Mouse (Mus musculus) heart, embryonic 14.5 days (tissue): ENCODE measurements around the gene Agap1. TPM values are rescaled to one million over a fixed set of nuclear protein-coding genes. Genes with fewer than 3 reads are reported as not detected.

Experiments used
- ATAC-seq: fragments of 200-750 bp; cut with Nextera tagmentation; 2 replicates; pipeline ENCODE4 v1.8.0; 2017; ENCODE audit warnings: low read depth, moderate TSS enrichment; ENCODE audit not compliant: insufficient number of reproducible peaks, insufficient read depth, low FRiP score
- H3K27ac ChIP-seq, 2 experiments: fragments of 200-500 bp in 1 of 2; fragments of 300-500 bp in 1 of 2; sonication (generic) in 1 of 2; replicated peaks in 1 of 2; 2 replicates each; pipeline ENCODE4 v1.5.1; 2012 to 2014; ENCODE audit warnings: low read depth in 2 of 2, low read length in 2 of 2, control low read depth in 1 of 2, mild to moderate bottlenecking in 1 of 2, mixed read lengths in 1 of 2; ENCODE audit not compliant: control insufficient read depth in 1 of 2, insufficient read depth in 1 of 2
- H3K27me3 ChIP-seq: fragments of 300-500 bp; sonication (generic); 2 replicates; pipeline ENCODE4 v1.6.1; 2014; ENCODE audit warnings: mild to moderate bottlenecking, low read length, control low read depth; ENCODE audit not compliant: control insufficient read depth, insufficient read depth
- H3K36me3 ChIP-seq: fragments of 300-500 bp; sonication (generic); 2 replicates; pipeline ENCODE4 v1.6.1; 2014; ENCODE audit warnings: mild to moderate bottlenecking, control low read depth, low read length, mixed read lengths; ENCODE audit not compliant: control insufficient read depth, insufficient read depth
- H3K4me1 ChIP-seq, 2 experiments: fragments of 200-500 bp in 1 of 2; fragments of 300-500 bp in 1 of 2; sonication (generic) in 1 of 2; 2 replicates each; pipeline ENCODE4 v1.6.1; 2012 to 2014; ENCODE audit warnings: low read length in 2 of 2, control low read depth in 1 of 2, mixed read lengths in 1 of 2; ENCODE audit not compliant: control insufficient read depth in 2 of 2, insufficient read depth in 2 of 2
- H3K4me2 ChIP-seq: fragments of 300-500 bp; sonication (generic); 2 replicates; pipeline ENCODE4 v1.6.1; 2014; ENCODE audit warnings: mild to moderate bottlenecking, low read length
- H3K4me3 ChIP-seq, 2 experiments: fragments of 200-500 bp in 1 of 2; fragments of 300-500 bp in 1 of 2; sonication (generic) in 1 of 2; 2 replicates each; pipeline ENCODE4 v1.5.1; 2012 to 2014; ENCODE audit warnings: low read length in 2 of 2, mild to moderate bottlenecking in 2 of 2, control low read depth in 1 of 2, low read depth in 1 of 2, moderate library complexity in 1 of 2; ENCODE audit not compliant: control insufficient read depth in 1 of 2, insufficient read depth in 1 of 2
- H3K9ac ChIP-seq: fragments of 300-500 bp; sonication (generic); 2 replicates; pipeline ENCODE4 v1.6.1; 2014; ENCODE audit warnings: mild to moderate bottlenecking, low read length
- H3K9me3 ChIP-seq: fragments of 300-500 bp; sonication (generic); 2 replicates; pipeline ENCODE4 v1.6.1; 2016; ENCODE audit warnings: low read length, control low read depth; ENCODE audit not compliant: control insufficient read depth
- WGBS: fragments of 180-500 bp; shearing (Covaris S2); extraction: QIAGEN DNeasy Blood & Tissue Kit; methylation state at CpG from one replicate; pipeline ENCODE4 v1.1.7; 2014; 5-methylcytosine and 5-hydroxymethylcytosine counted together
- polyA plus RNA-seq: library from polyadenylated mRNA; unstranded; fragments of >200 nt; fragmentation: Nextera tagmentation; extraction: Ambion mirVana; gene quantifications from 2 replicates; pipeline ENCODE4 v1.2.1, GENCODE M21; 2014

Gene Agap1
- polyA plus RNA-seq, 1 experiment from 2014 or later: 17.0 TPM

GRCm38 (mm10) chr1:89609964-89610363 lies 155.4 kb downstream of the Agap1 start:
- ATAC-seq: no peak
- whole genome bisulfite sequencing: 91% methylated on average over 5 of the region's 5 CpGs

GRCm38 (mm10) chr1:89611521-89611920 lies 156.9 kb downstream of the Agap1 start:
- peaks cover 33% of the 10 kb centered on the region for H3K36me3 ChIP-seq
- H3K9ac ChIP-seq: no peak overlapping the region
- H3K9me3 ChIP-seq: 0 out of 2 replicates have a peak, but pooled peaks cover 2% of the 10 kb centered on the region
- H3K4me2 ChIP-seq: no peak overlapping the region
- H3K27me3 ChIP-seq: no peaks in the 10 kb centered on the region
- ATAC-seq: no peak
- 88% methylated on average over 6 of the region's 6 CpGs for whole genome bisulfite sequencing
- no peak overlapping the region for H3K4me3 ChIP-seq
- no peak overlapping the region for H3K27ac ChIP-seq
- H3K4me1 ChIP-seq: peaks cover 14 to 18% of the 10 kb centered on the region in 2 experiments

More at GRCm38 (mm10) chr1:89609964-89610363, 155.4 kb downstream of the Agap1 start:
- H3K9ac ChIP-seq: no peak overlapping the region
- H3K4me2 ChIP-seq: no peak overlapping the region
- peaks cover 42% of the 10 kb centered on the region for H3K36me3 ChIP-seq
- 0 out of 2 replicates have a peak, but pooled peaks cover 2% of the 10 kb centered on the region for H3K9me3 ChIP-seq
- peaks cover 10 to 13% of the 10 kb centered on the region in 2 experiments for H3K4me1 ChIP-seq
- no peak overlapping the region for H3K27ac ChIP-seq
- H3K27me3 ChIP-seq: no peaks in the 10 kb centered on the region
- no peak overlapping the region for H3K4me3 ChIP-seq

- H3K27ac ChIP-seq: peak overlapping the region; percentile 50 to 77
- ATAC-seq: peak; percentile 52; the same call in 1 of the 2 replicates
These were observed 158.7 kb downstream of the Agap1 start for GRCm38 (mm10) chr1:89613234-89613870.

GRCm38 (mm10) chr1:89616556-89616955 lies 161.9 kb downstream of the Agap1 start:
- H3K36me3 ChIP-seq: peaks cover 12% of the 10 kb centered on the region
- ATAC-seq: no peak
- H3K9ac ChIP-seq: no peak overlapping the region
- 0 out of 2 replicates have a peak, but pooled peaks cover 2% of the 10 kb centered on the region for H3K9me3 ChIP-seq
- WGBS: 58% methylated on average over 6 of the region's 6 CpGs
- H3K4me1 ChIP-seq: peaks cover 44 to 61% of the 10 kb centered on the region in 2 experiments
- no peaks in the 10 kb centered on the region for H3K27me3 ChIP-seq
- H3K4me3 ChIP-seq: no peak overlapping the region
- no peak overlapping the region for H3K4me2 ChIP-seq
- H3K27ac ChIP-seq: 0 out of 4 replicates have a peak overlapping the region, but pooled peaks of 1 of the 2 experiments have one; percentile 3

More at GRCm38 (mm10) chr1:89613234-89613870, 158.7 kb downstream of the Agap1 start:
- Histone ChIP-seq H3K9me3 (0 out of 2 replicates have a peak, but pooled peaks cover 2% of the 10 kb centered on the region), H3K4me1 (peaks cover 27 to 29% of the 10 kb centered on the region in 2 experiments), H3K9ac (no peak overlapping the region), H3K4me3 (no peak overlapping the region), H3K36me3 (peaks cover 33% of the 10 kb centered on the region), H3K4me2 (no peak overlapping the region), H3K27me3 (no peaks in the 10 kb centered on the region)
- WGBS: 47% methylated on average over 5 of the region's 5 CpGs

GRCm38 (mm10) chr1:89617336-89617735 lies 162.7 kb downstream of the Agap1 start:
- peaks cover 6% of the 10 kb centered on the region for H3K36me3 ChIP-seq
- H3K27ac ChIP-seq: 0 out of 4 replicates have a peak overlapping the region, but pooled peaks of 1 of the 2 experiments have one; percentile 19
- no peak overlapping the region for H3K4me3 ChIP-seq
- H3K9me3 ChIP-seq: no peaks in the 10 kb centered on the region
- 83% methylated on average over 9 of the region's 9 CpGs for WGBS
- H3K4me1 ChIP-seq: peaks cover 50 to 68% of the 10 kb centered on the region in 2 experiments
- no peaks in the 10 kb centered on the region for H3K27me3 ChIP-seq
- no peak overlapping the region for H3K9ac ChIP-seq
- no peak for ATAC-seq
- no peak overlapping the region for H3K4me2 ChIP-seq

GRCm38 (mm10) chr1:89619963-89620362 lies 165.4 kb downstream of the Agap1 start:
- Histone ChIP-seq H3K36me3 (no peaks in the 10 kb centered on the region), H3K9ac (no peak overlapping the region), H3K4me2 (no peak overlapping the region), H3K27me3 (no peaks in the 10 kb centered on the region), H3K9me3 (no peaks in the 10 kb centered on the region), H3K4me1 (peaks cover 60 to 78% of the 10 kb centered on the region in 2 experiments), H3K4me3 (no peak overlapping the region), H3K27ac (peak overlapping the region; percentile 76 to 84)
- 41% methylated on average over 2 of the region's 2 CpGs for WGBS
- ATAC-seq: no peak

GRCm38 (mm10) chr1:89621014-89621791 lies 166.6 kb downstream of the Agap1 start:
- Histone ChIP-seq H3K9ac (no peak overlapping the region), H3K4me1 (peaks cover 63 to 81% of the 10 kb centered on the region in 2 experiments), H3K4me3 (no peak overlapping the region), H3K27me3 (no peaks in the 10 kb centered on the region), H3K4me2 (no peak overlapping the region), H3K36me3 (no peaks in the 10 kb centered on the region), H3K9me3 (no peaks in the 10 kb centered on the region), H3K27ac (no peak overlapping the region)
- ATAC-seq: no peak
- whole genome bisulfite sequencing: 62% methylated on average over 8 of the region's 8 CpGs
